ENCODE assay signal across 22 mouse cellular contexts in the genomic region with DNA sequence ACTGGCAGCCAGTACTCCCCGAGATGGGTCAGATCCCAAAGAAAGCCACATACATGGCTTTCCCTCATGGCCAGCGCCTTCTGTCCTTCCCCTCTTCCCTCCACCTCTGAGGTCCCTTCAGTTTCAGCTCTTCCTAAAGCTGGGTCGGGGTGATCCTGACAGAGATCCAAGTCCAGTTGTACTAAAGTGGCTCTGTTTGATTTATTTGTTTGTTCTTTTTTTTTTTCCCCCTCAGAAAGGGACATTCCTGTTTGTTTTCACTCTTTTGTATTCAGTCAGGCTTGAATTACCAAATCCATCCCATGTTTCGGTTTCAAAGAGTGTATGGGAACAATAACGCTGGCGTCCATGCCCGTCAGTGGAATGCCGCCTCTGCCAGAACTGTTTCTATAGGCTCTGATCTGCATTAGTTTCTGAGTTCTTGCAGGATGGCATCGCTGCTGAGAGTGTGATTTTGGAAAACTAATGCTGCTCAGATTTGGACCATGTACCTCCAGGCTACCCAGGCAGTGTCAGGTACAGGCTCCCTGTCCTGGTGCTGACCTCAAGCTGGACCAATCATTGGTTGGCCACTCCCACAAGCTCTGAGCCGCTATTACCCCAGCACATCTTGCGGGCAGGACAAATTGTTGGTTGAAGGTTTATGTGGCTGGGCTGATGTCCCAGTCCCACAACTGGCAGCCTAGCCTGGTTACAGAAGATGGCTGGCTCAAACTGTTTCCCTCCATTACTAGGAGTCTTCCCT.
"Had no signal": no experiment of that assay in that cellular context is flagged by ENCODE, and none has a peak within 500 bp of the region (broad histone marks: within the 10 kb centered on the region; RNA-seq: fewer than 3 reads in every experiment).

No protein-coding gene starts in this region.

- ATAC-seq: intestine, embryonic 15.5 days; midbrain, embryonic 13.5 days; midbrain, embryonic 16.5 days had no signal

- H3K36me3 ChIP-seq: intestine, embryonic 15.5 days; limb, embryonic 13.5 days; lung, embryonic 15.5 days; midbrain, embryonic 10.5 days; midbrain, embryonic 13.5 days; neural tube, embryonic 13.5 days; stomach, embryonic 15.5 days had no signal

- H3K9ac ChIP-seq: intestine, embryonic 15.5 days; limb, embryonic 13.5 days; lung, embryonic 15.5 days; midbrain, embryonic 13.5 days; neural tube, embryonic 13.5 days; stomach, embryonic 15.5 days had no signal

- H3K4me1 ChIP-seq: intestine, embryonic 15.5 days; lung, embryonic 15.5 days; megakaryocyte, embryonic 14.5 days; midbrain, embryonic 10.5 days; midbrain, embryonic 13.5 days; neural tube, embryonic 13.5 days; stomach, embryonic 15.5 days had no signal

- H3K4me3 ChIP-seq: intestine, embryonic 15.5 days; limb, embryonic 13.5 days; lung, embryonic 15.5 days; megakaryocyte, embryonic 14.5 days; midbrain, embryonic 10.5 days; midbrain, embryonic 13.5 days; myocyte; neural tube, embryonic 13.5 days; stomach, embryonic 15.5 days had no signal

- H3K27me3 ChIP-seq: intestine, embryonic 15.5 days; limb, embryonic 13.5 days; lung, embryonic 15.5 days; midbrain, embryonic 13.5 days; neural tube, embryonic 13.5 days; stomach, embryonic 15.5 days had no signal

- DNase-seq: kidney, adult 18-20 months; kidney, adult 9 months; kidney, postnatal 14 days; kidney, postnatal 4 days; left cerebral cortex, postnatal 4 days; lung, adult 18-20 months; lung, postnatal 10 days; lung, postnatal 36 days; retina, postnatal 1 day; right cerebral cortex, postnatal 25 days; spleen, adult 18-20 months; thymus, postnatal 25 days had no signal

- H3K27ac ChIP-seq: intestine, embryonic 15.5 days; limb, embryonic 13.5 days; lung, embryonic 15.5 days; midbrain, embryonic 10.5 days; midbrain, embryonic 13.5 days; neural tube, embryonic 13.5 days; stomach, embryonic 15.5 days had no signal

- H3K4me2 ChIP-seq: intestine, embryonic 15.5 days; limb, embryonic 13.5 days; lung, embryonic 15.5 days; midbrain, embryonic 13.5 days; neural tube, embryonic 13.5 days; stomach, embryonic 15.5 days had no signal

- H3K9me3 ChIP-seq: intestine, embryonic 15.5 days; limb, embryonic 13.5 days; lung, embryonic 15.5 days; midbrain, embryonic 13.5 days; neural tube, embryonic 13.5 days; stomach, embryonic 15.5 days had no signal
